Mouse (Mus musculus) thymus, adult 2 months (tissue): ENCODE measurements around the gene Nfat5. TPM values are rescaled to one million over a fixed set of nuclear protein-coding genes. Genes with fewer than 3 reads are reported as not detected.
A peak's percentile ranks its signal among the peaks of the same experiment; 100 is the strongest.

Source experiments
- DNase-seq: peaks from one replicate; pipeline ENCODE4 v3.0.0; 2021
- H3K27ac ChIP-seq: fragments of 200-500 bp; 2 replicates; pipeline ENCODE4 v1.5.1; 2012; ENCODE audit warnings: low read length, control low read depth; ENCODE audit not compliant: control insufficient read depth, insufficient read depth
- H3K27me3 ChIP-seq: fragments of 200-500 bp; 2 replicates; pipeline ENCODE4 v1.6.1; 2012; ENCODE audit warnings: mild to moderate bottlenecking, low read length, moderate library complexity, mixed read lengths; ENCODE audit not compliant: control insufficient read depth, insufficient read depth
- H3K36me3 ChIP-seq: fragments of 200-500 bp; 2 replicates; pipeline ENCODE4 v1.6.1; 2012; ENCODE audit warnings: mild to moderate bottlenecking, low read length, moderate library complexity; ENCODE audit not compliant: control insufficient read depth, insufficient read depth
- H3K4me1 ChIP-seq: fragments of 200-500 bp; replicated peaks from 2 replicates; pipeline ENCODE4 v1.6.1; 2012; ENCODE audit warnings: low read length; ENCODE audit not compliant: control insufficient read depth, insufficient read depth
- H3K4me3 ChIP-seq: fragments of 200-500 bp; 2 replicates; pipeline ENCODE4 v1.5.1; 2012; ENCODE audit warnings: mild to moderate bottlenecking, low read length, control low read depth, moderate library complexity; ENCODE audit not compliant: control insufficient read depth, insufficient read depth
- CTCF ChIP-seq: fragments of 200-500 bp; IDR thresholded peaks from 2 replicates; pipeline ENCODE4 v1.5.1; 2012; ENCODE audit warnings: mild to moderate bottlenecking, control low read depth, low read length, moderate library complexity, borderline replicate concordance; ENCODE audit not compliant: control insufficient read depth, poor library complexity, insufficient read depth; ENCODE audit errors: extremely low read depth
- POLR2A ChIP-seq: fragments of 200-500 bp; IDR thresholded peaks from 2 replicates; pipeline ENCODE4 v1.6.1; 2012; ENCODE audit warnings: mild to moderate bottlenecking, low read length, control low read depth, moderate library complexity; ENCODE audit not compliant: control insufficient read depth, poor library complexity, insufficient read depth; ENCODE audit errors: extremely low read depth
- WGBS: fragments of 180-500 bp; shearing (Covaris S2); methylation state at CpG from one replicate; pipeline ENCODE4 v1.1.7; 2018; 5-methylcytosine and 5-hydroxymethylcytosine counted together
- polyA plus RNA-seq: library from polyadenylated mRNA; depleted of rRNA; stranded (reverse); fragments of >200 nt; gene quantifications from 2 replicates; pipeline ENCODE4 v1.2.3, GENCODE M21; 2012

Nfat5 gene
- polyA plus RNA-seq, 1 experiment, result 40.3 TPM

- TF ChIP-seq POLR2A (no peak), CTCF (no peak)
- peak overlapping the region; percentile 38; the same call in 1 of the 2 replicates for H3K27ac ChIP-seq
- no peak overlapping the region for H3K4me3 ChIP-seq
- no peaks in the 10 kb centered on the region for H3K27me3 ChIP-seq
- peaks cover 11% of the 10 kb centered on the region for H3K4me1 ChIP-seq
- no peaks in the 10 kb centered on the region for H3K36me3 ChIP-seq
- DNase-seq, result no peak
- 84% methylated on average over 11 of the region's 11 CpGs for WGBS
Observed at GRCm38 (mm10) chr8:107254951-107255457, 38.3 kb upstream of the Nfat5 start.

- TF ChIP-seq POLR2A (no peak), CTCF (no peak)
- H3K4me3 ChIP-seq, result no peak overlapping the region
- H3K4me1 ChIP-seq, result peaks cover 11% of the 10 kb centered on the region
- H3K27me3 ChIP-seq, result no peaks in the 10 kb centered on the region
- no peak for DNase-seq
- no peak overlapping the region for H3K27ac ChIP-seq
- no peaks in the 10 kb centered on the region for H3K36me3 ChIP-seq
- WGBS, result 95% methylated on average over 5 of the region's 5 CpGs
Observed at GRCm38 (mm10) chr8:107257223-107257622, 36.0 kb upstream of the Nfat5 start.

GRCm38 (mm10) chr8:107260120-107260519 is 33.1 kb upstream of the Nfat5 start:
- no peak overlapping the region for H3K27ac ChIP-seq
- H3K4me3 ChIP-seq, result no peak overlapping the region
- no peak for TF ChIP-seq POLR2A
- TF ChIP-seq CTCF, result no peak
- DNase-seq, result no peak
- peaks cover 2% of the 10 kb centered on the region for H3K4me1 ChIP-seq
- no peaks in the 10 kb centered on the region for H3K36me3 ChIP-seq
- H3K27me3 ChIP-seq, result no peaks in the 10 kb centered on the region
- WGBS, result 87% methylated on average over 6 of the region's 6 CpGs

GRCm38 (mm10) chr8:107261172-107261571 is 32.1 kb upstream of the Nfat5 start:
- Histone ChIP-seq H3K4me1 (no peaks in the 10 kb centered on the region), H3K36me3 (no peaks in the 10 kb centered on the region), H3K27ac (no peak overlapping the region), H3K4me3 (no peak overlapping the region), H3K27me3 (no peaks in the 10 kb centered on the region)
- no peak for DNase-seq
- WGBS, result 85% methylated on average over 4 of the region's 4 CpGs
- TF ChIP-seq CTCF (no peak), POLR2A (no peak)

GRCm38 (mm10) chr8:107262046-107262705 is 31.1 kb upstream of the Nfat5 start:
- DNase-seq, result no peak
- H3K4me1 ChIP-seq, result no peaks in the 10 kb centered on the region
- H3K27me3 ChIP-seq, result no peaks in the 10 kb centered on the region
- no peaks in the 10 kb centered on the region for H3K36me3 ChIP-seq
- TF ChIP-seq POLR2A (no peak), CTCF (no peak)
- H3K27ac ChIP-seq, result no peak overlapping the region
- no peak overlapping the region for H3K4me3 ChIP-seq
- 85% methylated on average over 8 of the region's 8 CpGs for WGBS

GRCm38 (mm10) chr8:107265811-107266210 is 27.5 kb upstream of the Nfat5 start:
- WGBS, result 91% methylated on average over 10 of the region's 10 CpGs
- no peak for TF ChIP-seq CTCF
- no peak for TF ChIP-seq POLR2A
- Histone ChIP-seq H3K4me1 (no peaks in the 10 kb centered on the region), H3K27me3 (no peaks in the 10 kb centered on the region), H3K27ac (no peak overlapping the region), H3K36me3 (no peaks in the 10 kb centered on the region), H3K4me3 (no peak overlapping the region)
- no peak for DNase-seq
